Mouse (Mus musculus): ENCODE results near the gene Poc1a. TPM values are rescaled to one million over a fixed set of nuclear protein-coding genes. Genes with fewer than 3 reads are reported as not detected.
A peak's percentile ranks its signal among the peaks of the same experiment; 100 is the strongest.

Poc1a gene
- polyA plus RNA-seq, 1 experiment from 2014 or later, result 22.2 TPM

GRCm38 (mm10) chr9:106332746-106333145, 51.9 kb downstream of the Poc1a start:
- Histone ChIP-seq H3K27me3 (ENCODE audit: control insufficient read depth, insufficient read depth, low read length) (no peaks in the 10 kb centered on the region), H3K9me3 (replicated peaks; ENCODE audit: control insufficient read depth, low read length) (no peaks in the 10 kb centered on the region), H3K9ac (ENCODE audit: low read length) (no peak overlapping the region), H3K4me3 (replicated peaks; ENCODE audit: low read length) (no peak overlapping the region), H3K27ac (ENCODE audit: low read length) (no peak overlapping the region), H3K4me1 (ENCODE audit: control insufficient read depth, insufficient read depth, low read length) (peaks cover 18% of the 10 kb centered on the region), H3K4me2 (ENCODE audit: low read depth, low read length) (no peak overlapping the region), H3K36me3 (ENCODE audit: control insufficient read depth, insufficient read depth, low read length) (no peaks in the 10 kb centered on the region)
- WGBS, result 65% methylated on average over 3 of the region's 3 CpGs
- ATAC-seq (ENCODE audit: insufficient read depth, low FRiP score), result no peak

- WGBS, result 73% methylated on average over 9 of the region's 9 CpGs
- Histone ChIP-seq H3K27ac (ENCODE audit: low read length) (no peak overlapping the region), H3K36me3 (ENCODE audit: control insufficient read depth, insufficient read depth, low read length) (no peaks in the 10 kb centered on the region), H3K4me1 (ENCODE audit: control insufficient read depth, insufficient read depth, low read length) (peaks cover 50% of the 10 kb centered on the region), H3K27me3 (ENCODE audit: control insufficient read depth, insufficient read depth, low read length) (no peaks in the 10 kb centered on the region), H3K4me2 (ENCODE audit: low read depth, low read length) (no peak overlapping the region), H3K9me3 (replicated peaks; ENCODE audit: control insufficient read depth, low read length) (no peaks in the 10 kb centered on the region), H3K9ac (ENCODE audit: low read length) (no peak overlapping the region), H3K4me3 (replicated peaks; ENCODE audit: low read length) (no peak overlapping the region)
- ATAC-seq (ENCODE audit: insufficient read depth, low FRiP score), result no peak
These were observed 56.8 kb downstream of the Poc1a start for GRCm38 (mm10) chr9:106337620-106338019.

GRCm38 (mm10) chr9:106338462-106339172, 57.8 kb downstream of the Poc1a start:
- 25% methylated on average over 10 of the region's 10 CpGs for WGBS
- 0 out of 2 replicates have a peak overlapping the region, but pooled peaks have one; percentile 2 for H3K4me2 ChIP-seq (ENCODE audit: low read depth, low read length)
- peak overlapping the region; percentile 9; the same call in 1 of the 2 replicates for H3K9ac ChIP-seq (ENCODE audit: low read length)
- H3K27me3 ChIP-seq (ENCODE audit: control insufficient read depth, insufficient read depth, low read length), result no peaks in the 10 kb centered on the region
- no peak overlapping the region for H3K4me3 ChIP-seq (replicated peaks; ENCODE audit: low read length)
- H3K4me1 ChIP-seq (ENCODE audit: control insufficient read depth, insufficient read depth, low read length), result peaks cover 50% of the 10 kb centered on the region
- H3K9me3 ChIP-seq (replicated peaks; ENCODE audit: control insufficient read depth, low read length), result no peaks in the 10 kb centered on the region
- no peaks in the 10 kb centered on the region for H3K36me3 ChIP-seq (ENCODE audit: control insufficient read depth, insufficient read depth, low read length)
- peak overlapping the region; percentile 60 for H3K27ac ChIP-seq (ENCODE audit: low read length)
- no peak for ATAC-seq (ENCODE audit: insufficient read depth, low FRiP score)

GRCm38 (mm10) chr9:106339173-106339558, 58.3 kb downstream of the Poc1a start:
- H3K4me1 ChIP-seq (ENCODE audit: control insufficient read depth, insufficient read depth, low read length), result peaks cover 50% of the 10 kb centered on the region
- 54% methylated on average over 6 of the region's 6 CpGs for WGBS
- peak overlapping the region; percentile 60; the same call in 1 of the 2 replicates for H3K27ac ChIP-seq (ENCODE audit: low read length)
- peak overlapping the region; percentile 9; the same call in 1 of the 2 replicates for H3K9ac ChIP-seq (ENCODE audit: low read length)
- ATAC-seq (ENCODE audit: insufficient read depth, low FRiP score), result no peak
- no peak overlapping the region for H3K4me2 ChIP-seq (ENCODE audit: low read depth, low read length)
- no peaks in the 10 kb centered on the region for H3K36me3 ChIP-seq (ENCODE audit: control insufficient read depth, insufficient read depth, low read length)
- H3K4me3 ChIP-seq (replicated peaks; ENCODE audit: low read length), result no peak overlapping the region
- no peaks in the 10 kb centered on the region for H3K9me3 ChIP-seq (replicated peaks; ENCODE audit: control insufficient read depth, low read length)
- no peaks in the 10 kb centered on the region for H3K27me3 ChIP-seq (ENCODE audit: control insufficient read depth, insufficient read depth, low read length)

GRCm38 (mm10) chr9:106339730-106340129, 58.9 kb downstream of the Poc1a start:
- Histone ChIP-seq H3K4me3 (replicated peaks; ENCODE audit: low read length) (no peak overlapping the region), H3K36me3 (ENCODE audit: control insufficient read depth, insufficient read depth, low read length) (no peaks in the 10 kb centered on the region), H3K4me1 (ENCODE audit: control insufficient read depth, insufficient read depth, low read length) (peaks cover 56% of the 10 kb centered on the region), H3K9me3 (replicated peaks; ENCODE audit: control insufficient read depth, low read length) (no peaks in the 10 kb centered on the region), H3K27ac (ENCODE audit: low read length) (peak overlapping the region; percentile 73; the same call in 1 of the 2 replicates), H3K27me3 (ENCODE audit: control insufficient read depth, insufficient read depth, low read length) (no peaks in the 10 kb centered on the region), H3K4me2 (ENCODE audit: low read depth, low read length) (no peak overlapping the region), H3K9ac (ENCODE audit: low read length) (no peak overlapping the region)
- ATAC-seq (ENCODE audit: insufficient read depth, low FRiP score), result no peak
- WGBS, result 92% methylated on average over 4 of the region's 4 CpGs

GRCm38 (mm10) chr9:106340501-106341312, 59.8 kb downstream of the Poc1a start:
- WGBS, result 35% methylated on average over 13 of the region's 13 CpGs
- Histone ChIP-seq H3K4me2 (ENCODE audit: low read depth, low read length) (no peak overlapping the region), H3K27ac (ENCODE audit: low read length) (peak overlapping the region; percentile 73)

GRCm38 (mm10) chr9:106341313-106341686, 60.4 kb downstream of the Poc1a start:
- Histone ChIP-seq H3K4me1 (ENCODE audit: control insufficient read depth, insufficient read depth, low read length) (peaks cover 65% of the 10 kb centered on the region), H3K9ac (ENCODE audit: low read length) (peak overlapping the region; percentile 22; the same call in 1 of the 2 replicates)
- 50% methylated on average over 3 of the region's 3 CpGs for WGBS

More at GRCm38 (mm10) chr9:106340501-106341312, 59.8 kb downstream of the Poc1a start:
- Histone ChIP-seq H3K9ac (ENCODE audit: low read length) (peak overlapping the region; percentile 22), H3K27me3 (ENCODE audit: control insufficient read depth, insufficient read depth, low read length) (no peaks in the 10 kb centered on the region), H3K4me1 (ENCODE audit: control insufficient read depth, insufficient read depth, low read length) (peaks cover 65% of the 10 kb centered on the region), H3K4me3 (replicated peaks; ENCODE audit: low read length) (no peak overlapping the region), H3K36me3 (ENCODE audit: control insufficient read depth, insufficient read depth, low read length) (no peaks in the 10 kb centered on the region), H3K9me3 (replicated peaks; ENCODE audit: control insufficient read depth, low read length) (no peaks in the 10 kb centered on the region)
- peak; percentile 38 for ATAC-seq (ENCODE audit: insufficient read depth, low FRiP score)

GRCm38 (mm10) chr9:106342573-106342972, 61.7 kb downstream of the Poc1a start:
- no peak for ATAC-seq (ENCODE audit: insufficient read depth, low FRiP score)
- Histone ChIP-seq H3K27ac (ENCODE audit: low read length) (no peak overlapping the region), H3K9me3 (replicated peaks; ENCODE audit: control insufficient read depth, low read length) (no peaks in the 10 kb centered on the region), H3K27me3 (ENCODE audit: control insufficient read depth, insufficient read depth, low read length) (no peaks in the 10 kb centered on the region), H3K4me1 (ENCODE audit: control insufficient read depth, insufficient read depth, low read length) (peaks cover 57% of the 10 kb centered on the region), H3K9ac (ENCODE audit: low read length) (no peak overlapping the region), H3K4me3 (replicated peaks; ENCODE audit: low read length) (no peak overlapping the region), H3K4me2 (ENCODE audit: low read depth, low read length) (no peak overlapping the region), H3K36me3 (ENCODE audit: control insufficient read depth, insufficient read depth, low read length) (no peaks in the 10 kb centered on the region)
- WGBS, result 84% methylated on average over 9 of the region's 9 CpGs

More at GRCm38 (mm10) chr9:106341313-106341686, 60.4 kb downstream of the Poc1a start:
- H3K27me3 ChIP-seq (ENCODE audit: control insufficient read depth, insufficient read depth, low read length), result no peaks in the 10 kb centered on the region
- no peaks in the 10 kb centered on the region for H3K36me3 ChIP-seq (ENCODE audit: control insufficient read depth, insufficient read depth, low read length)
- H3K27ac ChIP-seq (ENCODE audit: low read length), result peak overlapping the region; percentile 73
- H3K4me3 ChIP-seq (replicated peaks; ENCODE audit: low read length), result no peak overlapping the region
- no peaks in the 10 kb centered on the region for H3K9me3 ChIP-seq (replicated peaks; ENCODE audit: control insufficient read depth, low read length)
- H3K4me2 ChIP-seq (ENCODE audit: low read depth, low read length), result no peak overlapping the region
- ATAC-seq (ENCODE audit: insufficient read depth, low FRiP score), result no peak

- H3K4me3 ChIP-seq (replicated peaks; ENCODE audit: low read length), result no peak overlapping the region
- peak overlapping the region; percentile 36; the same call in 1 of the 2 replicates for H3K4me2 ChIP-seq (ENCODE audit: low read depth, low read length)
- peak overlapping the region; percentile 82 for H3K27ac ChIP-seq (ENCODE audit: low read length)
- H3K4me1 ChIP-seq (ENCODE audit: control insufficient read depth, insufficient read depth, low read length), result peaks cover 40% of the 10 kb centered on the region
- H3K9me3 ChIP-seq (replicated peaks; ENCODE audit: control insufficient read depth, low read length), result no peaks in the 10 kb centered on the region
- H3K9ac ChIP-seq (ENCODE audit: low read length), result peak overlapping the region; percentile 51
- no peaks in the 10 kb centered on the region for H3K27me3 ChIP-seq (ENCODE audit: control insufficient read depth, insufficient read depth, low read length)
- WGBS, result 39% methylated on average over 6 of the region's 6 CpGs
- H3K36me3 ChIP-seq (ENCODE audit: control insufficient read depth, insufficient read depth, low read length), result no peaks in the 10 kb centered on the region
- peak; percentile 54; the same call in 1 of the 2 replicates for ATAC-seq (ENCODE audit: insufficient read depth, low FRiP score)
These were observed 64.3 kb downstream of the Poc1a start for GRCm38 (mm10) chr9:106345167-106345566.
